Mouse (Mus musculus): ENCODE measurements around the gene Leng8. TPM values are rescaled to one million over a fixed set of nuclear protein-coding genes. Genes with fewer than 3 reads are reported as not detected.

Leng8 gene
- total RNA-seq, 1 experiment from 2014 or later = 26.6 TPM

DNA sequence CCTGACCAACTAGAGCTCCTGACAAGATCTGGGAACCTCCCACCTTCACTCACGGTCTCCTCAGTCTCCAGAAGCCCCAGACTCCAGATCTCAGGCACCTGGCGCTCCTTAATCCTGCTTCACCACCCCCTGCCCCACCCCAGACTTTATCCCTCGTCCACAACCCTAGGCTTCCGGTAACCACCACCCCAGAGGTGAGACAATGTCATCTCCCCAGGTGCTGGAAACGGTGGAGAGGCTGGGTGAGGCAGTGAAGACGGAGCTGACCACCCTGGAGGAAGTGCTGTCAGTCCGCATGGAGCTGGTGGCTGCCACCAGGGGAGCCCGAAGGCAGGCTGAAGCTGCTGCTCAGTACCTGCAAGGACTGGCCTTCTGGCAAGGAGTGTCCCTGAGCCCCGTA lies 11.5 kb upstream of the Leng8 start:
- no peak for ATAC-seq (replicated peaks; ENCODE audit: low read depth, poor library complexity, severe bottlenecking)

DNA sequence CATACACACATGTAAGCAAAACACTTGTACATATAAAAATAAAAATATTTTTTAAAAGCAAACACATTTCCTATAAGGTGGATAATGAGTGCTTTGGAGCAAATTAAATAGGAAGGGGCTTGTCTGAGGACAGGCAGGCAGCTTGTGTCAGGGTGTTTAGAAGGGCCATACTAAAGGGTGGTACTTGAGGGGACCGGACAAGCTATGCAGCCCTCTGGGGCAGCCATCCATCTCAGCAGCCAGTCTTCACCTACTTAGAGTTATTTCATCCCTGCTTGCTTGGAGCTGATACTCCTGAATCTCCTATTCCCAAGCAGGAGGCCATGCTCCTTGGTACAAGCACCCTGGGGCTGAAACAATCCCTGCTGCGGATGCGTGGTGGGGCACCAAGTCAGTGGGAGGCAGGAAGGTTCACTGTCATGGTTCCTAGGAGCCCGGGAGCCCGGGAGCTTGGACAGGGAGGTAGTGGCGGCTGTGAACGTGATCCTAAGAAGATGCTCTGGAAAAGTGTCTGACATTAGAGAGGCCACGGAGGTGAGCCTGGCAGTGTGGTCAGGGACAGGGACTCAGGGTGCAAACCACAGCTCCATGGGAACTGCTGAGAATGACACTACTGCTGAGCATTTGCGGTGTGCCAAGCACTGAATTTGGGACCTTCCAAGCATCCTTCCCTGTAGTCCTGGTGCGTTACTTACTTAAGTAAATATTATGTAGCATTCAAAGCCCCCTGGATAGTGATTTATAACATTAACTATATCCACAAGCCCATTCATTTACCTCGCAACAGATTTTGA lies 9.7 kb upstream of the Leng8 start:
- no peak for ATAC-seq (replicated peaks; ENCODE audit: low read depth, poor library complexity, severe bottlenecking)

DNA sequence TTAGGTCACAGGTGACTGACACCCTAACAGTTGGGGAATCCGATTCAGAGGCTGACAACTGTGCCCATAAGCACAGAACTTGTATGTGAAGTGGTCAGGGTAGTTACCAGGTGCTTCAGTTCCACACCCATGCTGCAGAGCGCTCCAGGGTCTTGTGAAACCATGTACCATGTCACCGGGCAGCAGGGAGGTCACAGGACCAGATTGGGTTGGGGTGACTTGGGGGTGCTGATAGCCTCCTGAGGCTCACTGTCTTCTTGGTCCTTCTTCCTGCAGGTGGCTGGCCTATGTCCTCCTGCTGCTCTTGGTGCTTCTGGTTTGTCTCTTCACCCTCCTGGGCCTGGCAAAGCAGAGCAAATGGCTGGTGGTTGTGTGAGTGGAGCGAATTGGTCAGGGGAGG lies 8.9 kb upstream of the Leng8 start:
- ATAC-seq (replicated peaks; ENCODE audit: low read depth, poor library complexity, severe bottlenecking) = no peak

DNA sequence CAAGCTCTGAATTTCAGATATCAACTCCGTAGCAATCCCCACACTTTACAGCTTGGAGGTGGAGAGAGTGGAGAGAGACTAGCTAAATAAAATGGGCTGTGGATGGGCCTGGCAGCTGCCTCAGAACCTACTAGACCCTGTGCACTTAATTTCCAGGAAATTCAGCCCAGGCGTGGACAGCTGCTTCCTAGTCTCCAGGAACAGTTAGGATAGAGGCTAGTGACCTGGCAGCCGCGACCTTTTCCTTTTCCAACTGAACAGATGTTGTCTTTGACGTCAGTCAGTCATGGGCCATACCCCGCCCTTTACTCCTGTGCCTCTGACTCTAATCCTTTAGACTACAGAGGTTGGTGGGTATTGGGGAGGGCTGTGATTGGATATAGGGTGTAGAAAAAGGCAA lies 8.0 kb upstream of the Leng8 start:
- ATAC-seq (replicated peaks; ENCODE audit: low read depth, poor library complexity, severe bottlenecking) = no peak

DNA sequence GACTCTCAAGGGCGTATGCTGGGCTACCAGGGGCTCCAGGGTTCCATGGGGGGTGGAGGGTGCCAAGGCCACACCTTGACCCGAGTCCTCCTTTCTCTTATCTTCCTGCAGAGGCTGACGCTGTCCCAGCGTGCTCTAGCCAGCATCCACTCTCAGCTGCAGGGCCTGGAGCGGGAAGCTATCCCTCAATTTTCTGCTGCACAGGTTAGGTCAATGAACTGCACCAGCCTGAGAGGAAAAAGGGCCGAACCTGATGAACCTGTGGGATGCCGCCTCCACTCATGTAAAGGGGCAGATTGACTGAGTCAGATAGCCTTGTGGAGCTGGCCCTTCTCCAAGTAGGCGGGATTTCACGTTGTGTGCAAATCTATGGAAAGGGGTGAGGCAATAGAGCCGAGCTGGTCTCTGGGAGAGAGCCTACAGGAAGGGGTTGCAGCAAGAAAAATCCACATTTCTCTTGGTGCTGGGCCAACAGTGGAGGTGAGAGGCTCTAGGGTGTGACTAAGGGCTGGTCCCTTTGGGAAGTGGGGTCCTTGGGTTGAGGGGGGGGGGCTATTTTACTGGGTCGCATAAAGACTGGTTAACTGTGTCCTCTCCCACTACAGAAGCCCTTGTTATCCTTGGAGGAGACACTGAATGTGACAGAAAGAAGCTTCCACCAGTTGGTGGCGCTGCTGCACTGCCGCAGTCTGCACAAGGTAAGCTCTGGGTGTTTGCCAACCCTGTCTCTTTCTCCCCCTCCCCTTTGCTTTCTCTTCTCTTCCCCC lies 6.0 kb upstream of the Leng8 start:
- ATAC-seq (replicated peaks; ENCODE audit: low read depth, poor library complexity, severe bottlenecking) = peak; percentile 78

DNA sequence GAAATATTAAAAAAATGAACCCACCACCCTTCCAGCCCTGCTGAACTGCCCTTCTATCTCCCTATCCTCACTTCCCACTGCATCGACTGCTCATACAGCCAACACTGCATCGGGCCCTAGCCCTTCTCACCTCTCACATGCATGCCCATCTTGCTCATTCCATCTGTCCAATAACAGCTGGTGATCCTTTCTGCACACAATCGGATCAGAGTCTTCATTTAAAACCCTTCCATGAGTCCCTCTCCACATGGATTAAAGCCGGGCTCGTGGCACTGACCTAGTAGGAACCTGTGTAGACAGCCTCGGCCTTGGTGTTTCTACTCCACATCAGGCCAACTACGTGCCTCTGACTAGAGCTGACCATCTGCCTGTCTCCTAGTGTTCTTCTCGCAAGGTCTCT lies 4.9 kb upstream of the Leng8 start:
- ATAC-seq (replicated peaks; ENCODE audit: low read depth, poor library complexity, severe bottlenecking) = no peak

DNA sequence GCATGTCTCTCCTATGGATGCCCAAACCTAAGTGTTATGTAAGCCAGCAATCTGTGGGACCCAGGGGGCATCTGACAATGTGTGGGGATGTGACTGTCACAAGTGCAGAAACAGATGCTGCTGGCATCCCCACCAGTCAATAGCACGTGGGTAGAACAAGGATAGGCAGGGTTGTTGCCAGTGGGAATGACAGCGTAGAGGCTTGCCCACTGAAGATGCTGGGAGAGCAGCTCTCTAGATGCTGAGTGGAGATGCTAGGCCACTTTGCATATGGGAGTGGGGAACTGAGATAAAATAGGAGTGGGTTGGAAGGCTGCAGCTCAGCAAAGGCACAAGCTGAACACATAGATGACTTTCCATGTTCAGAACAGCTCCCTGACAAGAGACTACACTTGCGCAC lies 4.3 kb upstream of the Leng8 start:
- no peak for ATAC-seq (replicated peaks; ENCODE audit: low read depth, poor library complexity, severe bottlenecking)

DNA sequence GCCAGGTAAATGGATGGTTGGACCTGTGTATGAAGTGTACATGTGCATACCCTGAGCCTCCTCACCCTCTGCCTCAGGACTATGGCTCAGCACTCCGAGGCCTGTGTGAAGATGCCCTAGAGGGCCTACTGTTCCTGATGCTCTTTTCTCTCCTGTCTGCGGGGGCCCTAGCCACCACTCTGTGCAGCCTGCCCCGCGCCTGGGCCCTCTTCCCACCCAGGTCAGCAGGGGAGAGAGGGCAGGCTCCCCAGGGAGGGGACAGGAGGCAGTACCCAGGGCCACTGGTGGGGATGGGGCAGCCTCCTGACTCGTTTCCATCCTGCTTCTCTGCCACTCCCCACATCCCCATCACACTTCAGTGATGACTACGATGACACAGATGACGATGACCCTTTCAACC lies 3.8 kb upstream of the Leng8 start:
- ATAC-seq (replicated peaks; ENCODE audit: low read depth, poor library complexity, severe bottlenecking) = no peak

DNA sequence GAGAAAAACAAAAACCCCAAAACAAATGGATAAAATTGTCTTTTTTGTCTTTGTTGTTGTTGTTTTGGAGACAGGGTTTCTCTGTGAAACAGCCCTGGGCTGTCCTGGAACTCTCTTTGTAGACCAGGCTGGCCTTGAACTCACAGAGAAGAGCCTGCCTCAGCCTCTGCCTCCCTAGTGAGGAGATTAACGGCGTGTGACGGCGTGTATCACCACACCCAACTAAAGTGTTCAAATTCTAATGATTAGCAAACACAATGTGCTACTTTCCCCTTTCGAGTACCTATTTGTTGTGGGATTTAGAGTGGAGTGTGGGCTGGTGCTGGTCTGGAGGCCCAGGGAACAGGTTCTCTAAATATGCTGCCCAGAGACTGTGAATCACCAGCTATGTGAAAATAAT lies 1.9 kb upstream of the Leng8 start:
- no peak for ATAC-seq (replicated peaks; ENCODE audit: low read depth, poor library complexity, severe bottlenecking)

DNA sequence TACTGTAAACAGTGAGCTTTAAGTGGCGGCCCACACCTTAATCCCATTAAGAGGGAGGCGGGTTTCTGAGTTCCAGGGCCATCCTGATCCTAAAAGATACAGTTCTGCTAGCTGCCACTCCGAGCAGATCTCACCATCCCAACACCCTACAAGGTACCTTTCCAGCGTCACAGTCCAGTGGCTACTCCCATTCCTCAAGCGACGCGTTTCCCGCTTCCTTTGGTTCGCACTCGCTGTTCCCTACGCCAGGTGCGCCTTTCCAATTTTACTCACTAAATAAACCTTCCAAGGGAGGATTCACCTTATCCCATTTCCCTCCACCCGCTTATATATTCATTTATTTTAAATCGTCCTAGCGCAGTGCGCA lies 452 bp upstream of the Leng8 start:
- ATAC-seq (replicated peaks; ENCODE audit: low read depth, poor library complexity, severe bottlenecking) = peak; percentile 4; the same call in 1 of the 2 replicates

DNA sequence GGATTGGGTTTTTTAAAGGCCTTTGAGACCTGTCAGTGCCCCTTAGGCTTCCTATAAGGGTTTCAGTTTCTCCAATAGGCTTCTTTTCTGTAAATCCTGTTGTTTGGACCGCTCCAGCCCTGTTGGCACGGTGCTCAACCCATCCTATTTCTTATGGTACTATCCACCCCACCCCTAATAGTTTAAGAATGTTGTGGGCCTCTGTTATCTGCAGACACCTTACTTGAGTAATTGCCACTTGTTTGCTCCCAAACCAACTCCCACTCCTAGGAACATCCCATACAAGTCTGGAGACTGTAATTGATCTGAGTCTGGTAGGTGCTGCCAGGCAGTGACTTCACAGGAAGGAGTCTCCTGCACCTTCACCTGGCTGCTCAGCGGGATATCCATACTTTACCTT lies 907 bp downstream of the Leng8 start:
- ATAC-seq (replicated peaks; ENCODE audit: low read depth, poor library complexity, severe bottlenecking) = no peak

DNA sequence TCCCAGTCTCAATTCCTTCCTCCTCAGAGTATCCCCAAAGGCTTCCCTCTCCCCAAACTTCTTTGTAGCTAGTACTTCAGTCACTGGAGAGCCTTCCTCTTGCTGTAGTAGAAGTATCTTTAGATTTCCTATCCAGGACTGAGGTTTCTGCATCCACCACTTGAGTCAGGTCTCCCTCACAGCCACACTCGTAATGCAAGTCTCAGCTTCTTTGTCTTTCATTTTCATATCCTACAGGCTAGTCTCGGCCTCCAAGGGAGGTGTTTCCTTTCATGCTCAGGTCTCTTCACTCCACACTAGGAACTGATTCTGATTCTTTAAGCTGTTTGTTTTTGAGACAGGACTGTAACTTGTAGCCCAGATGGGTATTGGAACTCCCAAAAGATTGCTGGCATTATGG lies 1.3 kb downstream of the Leng8 start:
- ATAC-seq (replicated peaks; ENCODE audit: low read depth, poor library complexity, severe bottlenecking) = no peak

DNA sequence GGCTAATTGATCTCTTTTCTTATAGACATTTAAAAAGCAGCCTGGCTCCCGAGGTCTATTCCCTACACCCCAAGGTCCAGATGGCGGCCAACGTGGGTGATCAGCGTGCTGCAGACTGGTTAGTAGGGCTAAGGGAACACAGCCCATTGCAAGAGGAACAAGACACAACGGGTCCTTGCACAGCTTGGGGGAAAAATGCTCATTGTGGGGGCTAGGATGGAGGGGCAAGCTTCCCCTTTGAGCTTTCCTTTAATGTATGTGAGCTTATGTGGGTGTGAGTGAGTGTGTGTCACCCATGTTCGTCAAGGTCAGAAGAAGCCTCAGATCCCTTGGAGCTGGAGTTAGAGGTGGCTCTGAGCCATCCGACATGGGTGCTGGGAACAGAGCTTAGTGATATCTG lies 1.8 kb downstream of the Leng8 start:
- ATAC-seq (replicated peaks; ENCODE audit: low read depth, poor library complexity, severe bottlenecking) = no peak

DNA sequence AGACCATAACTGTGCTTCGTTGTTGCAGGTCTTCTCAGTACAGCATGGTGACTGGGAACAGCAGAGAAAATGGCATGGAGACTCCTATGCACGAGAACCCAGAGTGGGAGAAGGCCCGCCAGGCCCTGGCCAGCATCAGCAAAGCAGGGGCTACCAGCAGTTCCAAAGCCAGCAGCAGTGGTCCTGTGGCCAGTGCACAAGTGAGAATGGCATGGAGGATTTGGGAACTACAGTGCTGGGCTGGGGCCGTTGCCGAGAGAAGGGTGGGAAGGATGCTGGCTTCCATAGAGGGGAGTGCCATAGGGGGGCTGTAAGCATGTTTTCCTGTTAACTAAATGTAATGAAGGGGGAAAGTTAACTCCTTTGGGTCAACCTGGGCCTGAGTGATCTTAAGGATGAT lies 2.6 kb downstream of the Leng8 start:
- ATAC-seq (replicated peaks; ENCODE audit: low read depth, poor library complexity, severe bottlenecking) = no peak

DNA sequence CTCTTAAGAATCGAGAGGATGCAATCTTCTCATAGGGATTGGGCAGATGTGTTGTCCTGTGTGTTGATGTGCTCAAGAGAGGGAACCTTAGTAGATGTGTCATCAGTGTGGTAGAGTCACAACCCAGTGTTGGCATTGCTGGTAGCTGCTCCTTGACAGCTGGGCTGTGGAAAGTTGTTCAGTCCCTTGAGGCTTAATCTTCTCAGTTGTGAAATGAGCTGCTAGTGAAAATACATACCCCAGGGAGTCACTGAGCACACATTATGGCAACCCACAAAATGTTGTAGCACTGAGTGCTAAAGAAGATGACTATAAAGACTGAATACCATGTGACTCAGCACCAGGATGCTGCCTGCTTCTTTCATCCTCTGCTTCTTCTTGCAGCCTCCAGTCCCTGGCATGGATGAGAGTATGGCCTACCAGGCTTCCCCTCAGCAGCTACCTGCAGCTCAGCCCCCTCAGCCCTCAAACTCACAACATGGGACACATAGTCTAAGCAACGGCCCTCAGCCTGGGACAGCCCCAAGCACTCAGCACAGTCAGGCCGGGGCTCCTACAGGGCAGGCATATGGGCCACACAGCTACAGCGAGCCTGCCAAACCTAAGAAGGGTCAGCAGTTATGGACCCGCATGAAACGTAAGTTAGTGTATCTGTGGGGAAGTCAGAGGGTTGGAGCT lies 4.9 kb downstream of the Leng8 start:
- no peak for ATAC-seq (replicated peaks; ENCODE audit: low read depth, poor library complexity, severe bottlenecking)

DNA sequence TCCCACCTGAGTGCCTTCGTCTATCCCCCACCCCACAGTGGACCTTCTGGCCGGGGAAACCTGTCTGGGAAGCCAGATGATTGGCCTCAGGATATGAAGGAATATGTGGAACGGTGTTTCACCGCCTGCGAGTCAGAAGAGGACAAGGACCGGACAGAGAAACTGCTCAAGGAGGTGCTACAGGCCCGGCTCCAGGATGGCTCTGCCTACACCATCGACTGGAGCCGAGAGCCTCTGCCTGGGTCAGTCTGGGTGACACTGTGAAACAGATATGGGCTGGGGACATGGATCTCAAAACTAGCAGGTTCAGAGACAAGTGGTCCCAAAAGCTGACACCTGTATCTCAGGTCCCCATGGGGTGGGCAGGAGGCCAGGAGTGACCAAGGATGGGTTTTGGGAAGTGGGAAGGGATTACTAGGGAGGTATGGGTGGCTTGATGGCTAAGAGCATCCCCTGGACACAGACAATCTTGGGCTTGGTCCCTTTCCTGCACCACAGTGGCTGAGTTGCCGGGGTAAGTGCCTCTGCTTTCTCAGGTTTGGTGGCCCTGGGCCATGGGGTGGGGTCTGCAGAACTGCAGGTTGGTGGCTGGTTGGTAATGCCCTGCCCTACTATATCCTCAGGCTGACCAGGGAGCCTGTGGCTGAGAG lies 6.1 kb downstream of the Leng8 start:
- no peak for ATAC-seq (replicated peaks; ENCODE audit: low read depth, poor library complexity, severe bottlenecking)

DNA sequence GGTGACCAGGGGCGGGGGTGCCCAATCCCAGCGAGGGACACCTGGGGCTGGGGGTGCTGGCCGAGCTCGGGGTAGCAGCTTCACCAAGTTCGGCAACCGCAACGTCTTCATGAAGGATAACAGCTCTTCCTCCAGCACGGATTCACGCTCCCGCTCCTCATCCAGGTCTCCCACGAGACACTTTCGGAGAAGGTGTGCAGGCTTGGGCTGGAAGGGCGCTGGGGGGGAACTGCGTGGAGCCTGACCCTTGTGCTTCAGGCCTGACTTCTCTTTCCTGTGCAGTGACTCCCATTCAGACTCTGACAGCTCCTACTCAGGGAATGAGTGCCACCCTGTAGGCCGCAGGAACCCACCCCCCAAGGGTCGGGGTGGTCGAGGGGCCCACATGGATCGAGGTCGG lies 6.7 kb downstream of the Leng8 start:
- ATAC-seq (replicated peaks; ENCODE audit: low read depth, poor library complexity, severe bottlenecking) = no peak

DNA sequence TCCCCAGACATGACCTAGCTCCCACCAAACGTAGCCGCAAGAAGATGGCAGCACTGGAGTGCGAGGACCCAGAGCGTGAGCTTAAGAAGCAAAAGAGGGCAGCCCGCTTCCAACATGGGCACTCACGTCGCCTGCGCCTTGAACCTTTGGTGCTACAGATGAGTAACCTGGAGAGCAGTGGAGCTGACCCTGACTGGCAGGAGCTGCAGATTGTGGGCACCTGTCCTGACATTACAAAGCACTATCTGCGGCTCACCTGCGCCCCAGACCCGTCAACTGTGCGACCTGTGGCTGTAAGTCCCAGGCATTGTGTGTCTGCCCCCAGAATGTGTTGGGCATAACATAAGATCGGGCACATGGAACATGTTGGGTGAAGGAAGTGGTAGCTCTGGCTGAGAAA lies 7.2 kb downstream of the Leng8 start:
- no peak for ATAC-seq (replicated peaks; ENCODE audit: low read depth, poor library complexity, severe bottlenecking)

DNA sequence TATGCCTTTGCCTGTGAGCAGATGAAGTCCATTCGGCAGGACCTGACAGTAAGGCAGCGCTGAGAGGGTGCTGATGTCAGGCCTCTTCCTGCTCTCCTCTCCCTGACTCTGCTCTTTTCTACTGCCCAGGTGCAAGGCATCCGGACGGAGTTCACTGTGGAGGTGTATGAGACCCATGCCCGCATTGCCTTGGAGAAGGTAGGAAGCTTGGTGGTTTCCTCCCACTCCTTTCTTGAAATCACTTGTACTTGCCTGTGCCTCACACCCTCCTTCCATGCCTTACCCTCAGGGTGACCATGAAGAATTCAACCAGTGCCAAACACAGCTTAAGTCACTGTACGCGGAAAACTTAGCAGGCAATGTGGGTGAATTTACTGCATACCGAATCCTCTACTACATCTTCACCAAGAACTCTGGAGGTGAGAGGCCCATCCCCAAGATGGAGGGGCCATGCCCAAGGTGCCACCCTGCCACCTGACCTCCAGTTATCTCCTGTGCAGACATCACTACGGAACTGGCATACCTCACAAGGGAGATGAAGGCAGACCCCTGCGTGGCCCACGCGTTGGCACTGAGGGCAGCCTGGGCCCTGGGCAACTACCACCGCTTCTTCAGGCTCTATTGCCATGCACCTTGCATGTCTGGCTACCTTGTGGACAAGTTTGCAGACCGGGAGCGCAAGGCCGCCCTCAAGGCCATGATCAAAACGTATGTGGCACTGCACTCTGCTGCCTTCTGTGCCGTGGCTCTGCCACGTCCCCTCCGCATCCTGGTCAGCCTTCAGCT lies 8.1 kb downstream of the Leng8 start:
- no peak for ATAC-seq (replicated peaks; ENCODE audit: low read depth, poor library complexity, severe bottlenecking)
